Mouse (Mus musculus) midbrain, postnatal 0 days (tissue): Measurements from ENCODE around the gene Cactin. TPM values are rescaled to one million over a fixed set of nuclear protein-coding genes. Genes with fewer than 3 reads are reported as not detected.

Source experiments
- ATAC-seq: fragments of 200-750 bp; cut with Nextera tagmentation; 2 replicates; pipeline ENCODE4 v1.8.0; 2017; ENCODE audit warnings: moderate number of reproducible peaks, mild to moderate bottlenecking, moderate TSS enrichment, moderate library complexity; ENCODE audit not compliant: low FRiP score
- DNase-seq: peaks from one replicate; pipeline ENCODE4 v3.0.0-alpha.2; 2015; ENCODE audit warnings: low spot score
- H3K27ac ChIP-seq: fragments of 300-500 bp; sonication (generic); 2 replicates; pipeline ENCODE4 v1.5.1; 2014; ENCODE audit warnings: low read depth, mild to moderate bottlenecking, low read length, mixed read lengths
- H3K27me3 ChIP-seq: fragments of 300-500 bp; sonication (generic); 2 replicates; pipeline ENCODE4 v1.6.1; 2014; ENCODE audit warnings: low read length, control low read depth, mixed read lengths; ENCODE audit not compliant: insufficient read depth
- H3K36me3 ChIP-seq: fragments of 300-500 bp; sonication (generic); 2 replicates; pipeline ENCODE4 v1.6.1; 2014; ENCODE audit warnings: low read length, control low read depth, mixed read lengths; ENCODE audit not compliant: insufficient read depth
- H3K4me1 ChIP-seq: fragments of 300-500 bp; sonication (generic); 2 replicates; pipeline ENCODE4 v1.6.1; 2014; ENCODE audit warnings: mild to moderate bottlenecking, control low read depth, antibody characterized with exemption, low read length, mixed read lengths; ENCODE audit not compliant: insufficient read depth
- H3K4me2 ChIP-seq: fragments of 300-500 bp; sonication (generic); 2 replicates; pipeline ENCODE4 v1.6.1; 2014; ENCODE audit warnings: low read depth, mild to moderate bottlenecking, low read length, mixed read lengths; ENCODE audit not compliant: poor library complexity, severe bottlenecking
- H3K4me3 ChIP-seq: fragments of 300-500 bp; sonication (generic); 2 replicates; pipeline ENCODE4 v1.5.1; 2014; ENCODE audit warnings: low read depth, mild to moderate bottlenecking, low read length, moderate library complexity
- H3K9ac ChIP-seq: fragments of 300-500 bp; sonication (generic); replicated peaks from 2 replicates; pipeline ENCODE4 v1.6.1; 2014; ENCODE audit warnings: mild to moderate bottlenecking, low read length, moderate library complexity, mixed read lengths; ENCODE audit not compliant: poor library complexity, severe bottlenecking
- H3K9me3 ChIP-seq: fragments of 300-500 bp; sonication (generic); 2 replicates; pipeline ENCODE4 v1.6.1; 2016; ENCODE audit warnings: low read length, control low read depth
- CTCF ChIP-seq: IDR thresholded peaks from 2 replicates; pipeline ENCODE4 v1.5.1; 2016; ENCODE audit warnings: antibody characterized with exemption, mild to moderate bottlenecking
- WGBS: fragments of 180-500 bp; shearing (Covaris S2); extraction: QIAGEN DNeasy Blood & Tissue Kit; methylation state at CpG from one replicate; pipeline ENCODE4 v1.1.7; 2014; 5-methylcytosine and 5-hydroxymethylcytosine counted together
- microRNA-seq: library from miRNA; unstranded; fragments of <30 nt; microRNA quantifications from one replicate; pipeline ENCODE4, GENCODE M21; 2016; ENCODE audit warnings: borderline number of aligned reads
- polyA plus RNA-seq: library from polyadenylated mRNA; unstranded; fragments of >200 nt; fragmentation: Nextera tagmentation; extraction: Ambion mirVana; gene quantifications from 2 replicates; pipeline ENCODE4 v1.2.1, GENCODE M21; 2015
- total RNA-seq: library from RNA; depleted of rRNA; stranded (reverse); fragments of >200 nt; gene quantifications from 2 replicates; pipeline ENCODE4 v1.2.3, GENCODE M21; 2014; rRNA removed

The Cactin gene
- total and polyA plus RNA-seq, 2 experiments from 2014 or later, result 20.2 to 22.7 TPM

GRCm38 (mm10) chr10:81365073-81365472, 44.2 kb downstream of the Cactin start:
- Histone ChIP-seq H3K4me1 (peaks cover 7% of the 10 kb centered on the region; the same call in 1 of the 2 replicates), H3K4me2 (no peak overlapping the region), H3K27ac (no peak overlapping the region), H3K9me3 (no peaks in the 10 kb centered on the region), H3K36me3 (peaks cover 56% of the 10 kb centered on the region), H3K27me3 (0 out of 2 replicates have a peak, but pooled peaks cover 14% of the 10 kb centered on the region), H3K4me3 (no peak overlapping the region), H3K9ac (no peak overlapping the region)
- no peak for DNase-seq
- TF ChIP-seq CTCF, result no peak
- peak; percentile 8; the same call in 1 of the 2 replicates for ATAC-seq
- 41% methylated on average over 4 of the region's 4 CpGs for WGBS

GRCm38 (mm10) chr10:81365672-81366476, 45.0 kb downstream of the Cactin start, which contains the start of gene 4930404N11Rik:
Gene 4930404N11Rik, minus strand, starts transcription at chr10:81365816.
- H3K9ac ChIP-seq, result 0 out of 2 replicates have a peak within 1 kb of the TSS, but pooled peaks have one; percentile 24
- WGBS, result 20% methylated on average over 12 of the region's 12 CpGs
- H3K27ac ChIP-seq, result no peak within 1 kb of the TSS
- H3K9me3 ChIP-seq, result no peaks in the 10 kb centered on the region
- peaks cover 63% of the 10 kb centered on the region for H3K36me3 ChIP-seq
- 0 out of 2 replicates have a peak, but pooled peaks cover 14% of the 10 kb centered on the region for H3K27me3 ChIP-seq
- no peak for TF ChIP-seq CTCF
- H3K4me2 ChIP-seq, result peak within 1 kb of the TSS; percentile 24; the same call in 1 of the 2 replicates
- H3K4me1 ChIP-seq, result peaks cover 7% of the 10 kb centered on the region; the same call in 1 of the 2 replicates
- 0 out of 2 replicates have a peak within 1 kb of the TSS, but pooled peaks have one; percentile 3 for H3K4me3 ChIP-seq
- no peak for DNase-seq
- no peak for ATAC-seq

DNA sequence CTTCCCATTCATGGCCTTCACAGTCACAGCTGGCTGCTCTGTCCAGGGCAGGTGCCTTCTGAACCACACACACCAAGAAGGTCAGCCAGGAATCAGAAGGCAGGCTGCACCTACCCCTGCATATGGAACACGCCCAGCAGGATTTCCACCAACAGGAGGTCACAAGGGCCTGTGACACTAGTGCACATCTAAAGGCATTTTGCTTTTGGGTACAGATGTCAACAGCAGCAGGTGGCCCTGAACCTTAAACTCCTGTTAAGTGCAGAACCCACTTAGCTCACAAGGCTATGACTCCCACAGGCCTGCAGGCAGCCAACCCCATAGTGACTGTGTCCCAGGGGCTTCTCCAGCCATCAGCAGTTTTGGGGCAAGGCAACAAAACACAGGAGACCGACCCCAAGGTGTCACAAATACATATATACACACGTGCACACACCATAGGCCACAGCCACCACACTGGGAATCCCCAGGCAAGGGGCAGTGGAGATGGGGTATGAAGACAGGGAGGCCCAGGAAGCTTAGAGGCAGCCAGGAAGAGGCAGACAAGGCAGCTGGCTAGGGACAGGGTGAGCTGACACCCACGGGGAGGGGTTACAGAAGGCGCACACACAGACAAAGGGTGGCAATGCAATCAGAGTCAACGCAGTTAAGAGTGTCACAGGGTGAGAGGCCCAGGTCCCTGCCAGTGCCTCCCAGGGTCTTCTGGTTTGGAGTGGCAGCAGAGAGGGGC, 45.7 kb downstream of the Cactin start:
- WGBS, result 73% methylated on average over 6 of the region's 6 CpGs
- no peak for DNase-seq
- H3K9me3 ChIP-seq, result no peaks in the 10 kb centered on the region
- peaks cover 7% of the 10 kb centered on the region; the same call in 1 of the 2 replicates for H3K4me1 ChIP-seq
- no peak overlapping the region for H3K4me2 ChIP-seq
- ATAC-seq, result no peak
- H3K27ac ChIP-seq, result no peak overlapping the region
- H3K9ac ChIP-seq, result no peak overlapping the region
- H3K27me3 ChIP-seq, result 0 out of 2 replicates have a peak, but pooled peaks cover 14% of the 10 kb centered on the region
- peaks cover 60% of the 10 kb centered on the region for H3K36me3 ChIP-seq
- no peak for TF ChIP-seq CTCF
- no peak overlapping the region for H3K4me3 ChIP-seq

DNA sequence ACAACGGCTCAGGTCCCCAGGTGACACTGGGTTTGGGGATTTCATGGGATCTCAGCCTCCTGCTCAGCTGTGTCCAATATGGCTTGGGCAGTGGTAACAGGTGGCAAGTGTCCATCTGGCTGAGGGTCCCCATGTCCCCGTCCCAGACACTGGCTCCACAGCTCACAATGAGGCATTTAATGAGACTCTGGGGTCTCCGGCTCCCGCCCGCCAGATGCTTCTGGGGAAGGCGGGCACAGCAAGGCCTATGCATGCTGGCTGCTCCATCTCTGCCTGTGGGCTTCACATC, 46.2 kb downstream of the Cactin start:
- Histone ChIP-seq H3K27me3 (0 out of 2 replicates have a peak, but pooled peaks cover 14% of the 10 kb centered on the region), H3K27ac (no peak overlapping the region), H3K4me1 (peaks cover 7% of the 10 kb centered on the region; the same call in 1 of the 2 replicates), H3K36me3 (peaks cover 58% of the 10 kb centered on the region), H3K9me3 (no peaks in the 10 kb centered on the region), H3K4me3 (no peak overlapping the region), H3K4me2 (no peak overlapping the region), H3K9ac (no peak overlapping the region)
- WGBS, result 62% methylated on average over 6 of the region's 6 CpGs
- ATAC-seq (no peak), DNase-seq (no peak)
- TF ChIP-seq CTCF, result no peak

DNA sequence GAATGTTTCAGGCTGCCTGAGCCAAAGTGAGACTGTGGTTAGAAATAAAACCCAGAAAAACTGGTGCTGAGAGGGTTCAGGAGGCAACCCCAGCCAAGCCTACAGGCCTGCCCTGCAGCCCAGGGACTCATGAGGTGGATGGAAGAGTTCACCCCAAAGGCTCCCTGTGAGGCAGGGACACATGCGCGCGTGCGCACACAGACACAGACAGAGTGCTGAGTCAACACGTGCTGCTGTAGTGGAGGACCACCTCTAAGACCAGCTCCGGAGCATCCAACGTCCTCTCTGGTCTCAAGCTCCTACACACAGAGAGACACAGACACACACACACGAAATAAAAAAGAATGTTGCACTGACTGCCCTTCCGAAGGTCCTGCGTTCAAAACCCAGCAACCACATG, 54.4 kb downstream of the Cactin start:
- H3K9me3 ChIP-seq, result no peaks in the 10 kb centered on the region
- H3K27ac ChIP-seq, result no peak overlapping the region
- no peak overlapping the region for H3K9ac ChIP-seq
- no peak for TF ChIP-seq CTCF
- H3K4me1 ChIP-seq, result peaks cover 12% of the 10 kb centered on the region
- DNase-seq, result no peak
- no peak for ATAC-seq
- WGBS, result 97% methylated on average over 10 of the region's 10 CpGs
- H3K4me3 ChIP-seq, result no peak overlapping the region
- H3K4me2 ChIP-seq, result no peak overlapping the region
- H3K36me3 ChIP-seq, result peaks cover 18% of the 10 kb centered on the region
- no peaks in the 10 kb centered on the region for H3K27me3 ChIP-seq

Small RNA genes lying within 50 kb of the gene (microRNA-seq; reads per million reads assigned to microRNA genes)
- gene Mir3057, result 12.7 reads per million, percentile 24 among the genes with 10 or more reads in this experiment

Other genes with a start within 250 kb of the Cactin start
Only the 30 nearest of the 32 such genes appear.
- gene Creb3l3, start 222.2 kb upstream of the Cactin start, total RNA-seq, result 0.28 and 1.6 TPM in 2 replicates
- 0.62 and 0.81 TPM in 2 replicates for gene Creb3l3, start 222.2 kb upstream of the Cactin start, polyA plus RNA-seq
- gene Map2k2, start 215.2 kb upstream of the Cactin start, total RNA-seq, result 256 and 261 TPM in 2 replicates
- 210 and 218 TPM in 2 replicates for gene Map2k2, start 215.2 kb upstream of the Cactin start, polyA plus RNA-seq
- 23.6 and 29.5 TPM in 2 replicates for gene Zbtb7a, start 185.9 kb upstream of the Cactin start, total RNA-seq
- 16.1 and 18.0 TPM in 2 replicates for gene Zbtb7a, start 185.9 kb upstream of the Cactin start, polyA plus RNA-seq
- gene Pias4, start 153.2 kb upstream of the Cactin start, total RNA-seq, result 31.2 and 38.0 TPM in 2 replicates
- 30.1 and 31.3 TPM in 2 replicates for gene Pias4, start 153.2 kb upstream of the Cactin start, polyA plus RNA-seq
- 2,062 and 2,304 TPM in 2 replicates for gene Eef2, start 144.5 kb upstream of the Cactin start, total RNA-seq
- 440 and 459 TPM in 2 replicates for gene Eef2, start 144.5 kb upstream of the Cactin start, polyA plus RNA-seq
- 56.7 and 88.8 TPM in 2 replicates for gene Dapk3, start 138.1 kb upstream of the Cactin start, total RNA-seq
- 59.1 and 60.9 TPM in 2 replicates for gene Dapk3, start 138.1 kb upstream of the Cactin start, polyA plus RNA-seq
- gene 4930442H23Rik, start 137.3 kb upstream of the Cactin start, total RNA-seq, result not detected in 2 replicates
- gene 4930442H23Rik, start 137.3 kb upstream of the Cactin start, polyA plus RNA-seq, result not detected in 2 replicates
- not detected in 2 replicates for gene Nmrk2, start 119.1 kb upstream of the Cactin start, total RNA-seq
- gene Nmrk2, start 119.1 kb upstream of the Cactin start, polyA plus RNA-seq, result 0.14 TPM in 1 of 2 replicates, not detected in the other
- 195 and 200 TPM in 2 replicates for gene Atcay, start 90.3 kb upstream of the Cactin start, total RNA-seq
- gene Atcay, start 90.3 kb upstream of the Cactin start, polyA plus RNA-seq, result 91.4 and 94.1 TPM in 2 replicates
- 61.3 and 70.2 TPM in 2 replicates for gene Zfr2, start 87.9 kb upstream of the Cactin start, total RNA-seq
- gene Zfr2, start 87.9 kb upstream of the Cactin start, polyA plus RNA-seq, result 24.9 and 25.3 TPM in 2 replicates
- 110 and 114 TPM in 2 replicates for gene Matk, start 68.2 kb upstream of the Cactin start, total RNA-seq
- gene Matk, start 68.2 kb upstream of the Cactin start, polyA plus RNA-seq, result 96.9 and 108 TPM in 2 replicates
- 145 and 164 TPM in 2 replicates for gene Mrpl54, start 54.2 kb upstream of the Cactin start, total RNA-seq
- gene Mrpl54, start 54.2 kb upstream of the Cactin start, polyA plus RNA-seq, result 162 and 179 TPM in 2 replicates
- gene Apba3, start 54.1 kb upstream of the Cactin start, total RNA-seq, result 45.0 and 64.8 TPM in 2 replicates
- gene Apba3, start 54.1 kb upstream of the Cactin start, polyA plus RNA-seq, result 25.0 and 25.2 TPM in 2 replicates
- gene Tjp3, start 29.5 kb upstream of the Cactin start, total RNA-seq, result 6.5 and 9.2 TPM in 2 replicates
- gene Tjp3, start 29.5 kb upstream of the Cactin start, polyA plus RNA-seq, result 5.1 and 6.3 TPM in 2 replicates
- gene Pip5k1c, start 28.1 kb upstream of the Cactin start, total RNA-seq, result 248 and 256 TPM in 2 replicates
- gene Pip5k1c, start 28.1 kb upstream of the Cactin start, polyA plus RNA-seq, result 125 and 129 TPM in 2 replicates
- gene Tbxa2r, start 7.6 kb downstream of the Cactin start, total RNA-seq, result 4.3 and 7.0 TPM in 2 replicates
- gene Tbxa2r, start 7.6 kb downstream of the Cactin start, polyA plus RNA-seq, result 3.8 and 4.7 TPM in 2 replicates
- 0.09 and 0.16 TPM in 2 replicates for gene Gipc3, start 22.2 kb downstream of the Cactin start, total RNA-seq
- gene Gipc3, start 22.2 kb downstream of the Cactin start, polyA plus RNA-seq, result not detected in 2 replicates
- gene Hmg20b, start 29.4 kb downstream of the Cactin start, total RNA-seq, result 9.6 and 12.6 TPM in 2 replicates
- gene Hmg20b, start 29.4 kb downstream of the Cactin start, polyA plus RNA-seq, result 23.4 and 24.5 TPM in 2 replicates
- 31.9 and 40.6 TPM in 2 replicates for gene Mfsd12, start 36.4 kb downstream of the Cactin start, total RNA-seq
- gene Mfsd12, start 36.4 kb downstream of the Cactin start, polyA plus RNA-seq, result 13.6 and 15.4 TPM in 2 replicates
- 1.4 TPM in 1 of 2 replicates, not detected in the other for gene 4930404N11Rik, start 44.7 kb downstream of the Cactin start, total RNA-seq
- gene 4930404N11Rik, start 44.7 kb downstream of the Cactin start, polyA plus RNA-seq, result 0.47 and 0.54 TPM in 2 replicates
- gene Fzr1, start 57.4 kb downstream of the Cactin start, total RNA-seq, result 92.6 and 98.3 TPM in 2 replicates
- gene Fzr1, start 57.4 kb downstream of the Cactin start, polyA plus RNA-seq, result 147 and 149 TPM in 2 replicates
- 120 and 132 TPM in 2 replicates for gene Dohh, start 63.3 kb downstream of the Cactin start, total RNA-seq
- 95.8 and 115 TPM in 2 replicates for gene Dohh, start 63.3 kb downstream of the Cactin start, polyA plus RNA-seq
- 0.88 and 2.7 TPM in 2 replicates for gene Gm48551, start 63.4 kb downstream of the Cactin start, total RNA-seq
- gene Gm48551, start 63.4 kb downstream of the Cactin start, polyA plus RNA-seq, result 5.8 and 10.2 TPM in 2 replicates
- 6.6 TPM in 1 of 2 replicates, not detected in the other for gene Gm48552, start 67.9 kb downstream of the Cactin start, total RNA-seq
- 1.6 and 3.9 TPM in 2 replicates for gene Gm48552, start 67.9 kb downstream of the Cactin start, polyA plus RNA-seq
- gene Smim24, start 71.9 kb downstream of the Cactin start, total RNA-seq, result 1.5 and 1.7 TPM in 2 replicates
- 1.1 and 2.0 TPM in 2 replicates for gene Smim24, start 71.9 kb downstream of the Cactin start, polyA plus RNA-seq
- gene Nfic, start 134.5 kb downstream of the Cactin start, total RNA-seq, result 16.2 and 17.4 TPM in 2 replicates
- 19.1 and 21.3 TPM in 2 replicates for gene Nfic, start 134.5 kb downstream of the Cactin start, polyA plus RNA-seq
- gene Celf5, start 161.6 kb downstream of the Cactin start, total RNA-seq, result 142 and 206 TPM in 2 replicates
- gene Celf5, start 161.6 kb downstream of the Cactin start, polyA plus RNA-seq, result 61.5 and 74.0 TPM in 2 replicates
- 83.0 and 93.1 TPM in 2 replicates for gene Ncln, start 175.3 kb downstream of the Cactin start, total RNA-seq
- 58.1 and 63.3 TPM in 2 replicates for gene Ncln, start 175.3 kb downstream of the Cactin start, polyA plus RNA-seq
- gene S1pr4, start 179.0 kb downstream of the Cactin start, total RNA-seq, result 0.09 and 0.16 TPM in 2 replicates
- gene S1pr4, start 179.0 kb downstream of the Cactin start, polyA plus RNA-seq, result 0.40 and 0.41 TPM in 2 replicates
- 0.94 and 2.1 TPM in 2 replicates for gene Gna15, start 203.1 kb downstream of the Cactin start, total RNA-seq
- gene Gna15, start 203.1 kb downstream of the Cactin start, polyA plus RNA-seq, result 1.1 and 1.2 TPM in 2 replicates